Mouse (Mus musculus) heart, postnatal 25 days (tissue): ENCODE measurements around the gene Slc25a10. TPM values are rescaled to one million over a fixed set of nuclear protein-coding genes. Genes with fewer than 3 reads are reported as not detected.
"Not testable (repeated sequence)": the region's sequence is repeated elsewhere in the genome, so short reads cannot be mapped to it uniquely, and the experiment has no call there.

Experiments used
- DNase-seq: peaks from one replicate; pipeline ENCODE4 v3.0.0; 2022; ENCODE audit warnings: low spot score
- intact Hi-C: fragments of 180-260 bp; cut with DNase I; formaldehyde crosslinking; loops from one replicate; pipeline ENCODE4 v1.15.1; 2025
- total RNA-seq, 2 experiments: library from RNA; stranded (reverse); gene quantifications; 2 replicates each; pipeline ENCODE4 v1.2.3; 2021

The Slc25a10 gene
- total RNA-seq, 2 experiments from 2014 or later: 13.1 to 14.8 TPM

- no peak for DNase-seq
- intact Hi-C loops: loop anchor here (2.0 kb wide), 1 partner anchor 19 kb away; no protein-coding TSS in a partner anchor
These were observed 16.1 kb downstream of the Slc25a10 start for GRCm38 (mm10) chr11:120507611-120508289.

DNA sequence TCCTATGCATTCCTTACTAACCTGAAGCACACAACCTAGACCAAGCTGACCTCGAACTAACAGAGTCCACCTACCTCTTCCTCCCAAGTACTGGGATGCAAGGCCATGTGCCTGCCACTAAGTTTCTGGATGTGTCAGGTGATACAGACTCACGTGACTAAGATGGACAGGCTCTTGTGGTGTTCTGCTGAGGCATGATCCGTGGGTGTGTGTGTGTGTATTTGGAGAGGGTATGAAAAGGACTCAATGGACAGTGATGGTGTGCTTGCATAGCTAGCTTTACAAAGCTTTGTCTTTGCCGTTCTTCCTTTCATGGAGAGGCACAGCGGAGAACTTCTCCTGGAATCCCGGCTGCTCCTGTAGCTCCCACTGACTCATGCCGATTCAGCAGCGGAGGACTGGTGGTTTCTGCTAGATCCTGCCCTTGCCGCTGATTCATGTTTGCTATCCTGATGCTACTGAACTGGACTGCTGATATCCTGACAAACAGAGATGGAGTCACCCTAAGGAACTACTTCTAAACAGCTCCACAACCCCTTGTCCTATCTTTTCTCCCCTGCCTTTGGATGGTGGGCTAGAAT, 16.7 kb downstream of the Slc25a10 start:
- no peak for DNase-seq

GRCm38 (mm10) chr11:120509940-120510339, 18.3 kb downstream of the Slc25a10 start:
- no peak for DNase-seq
- intact Hi-C loops: loop anchor here (2.0 to 10.0 kb wide), 2 partner anchors 21 to 205 kb away; partner anchors contain the start of genes Cenpx and Lrrc45

More for the DNA sequence above, 16.7 kb downstream of the Slc25a10 start:
- intact Hi-C loops: loop anchor here (2.0 kb wide), 1 partner anchor 20 kb away; no protein-coding TSS in a partner anchor

DNA sequence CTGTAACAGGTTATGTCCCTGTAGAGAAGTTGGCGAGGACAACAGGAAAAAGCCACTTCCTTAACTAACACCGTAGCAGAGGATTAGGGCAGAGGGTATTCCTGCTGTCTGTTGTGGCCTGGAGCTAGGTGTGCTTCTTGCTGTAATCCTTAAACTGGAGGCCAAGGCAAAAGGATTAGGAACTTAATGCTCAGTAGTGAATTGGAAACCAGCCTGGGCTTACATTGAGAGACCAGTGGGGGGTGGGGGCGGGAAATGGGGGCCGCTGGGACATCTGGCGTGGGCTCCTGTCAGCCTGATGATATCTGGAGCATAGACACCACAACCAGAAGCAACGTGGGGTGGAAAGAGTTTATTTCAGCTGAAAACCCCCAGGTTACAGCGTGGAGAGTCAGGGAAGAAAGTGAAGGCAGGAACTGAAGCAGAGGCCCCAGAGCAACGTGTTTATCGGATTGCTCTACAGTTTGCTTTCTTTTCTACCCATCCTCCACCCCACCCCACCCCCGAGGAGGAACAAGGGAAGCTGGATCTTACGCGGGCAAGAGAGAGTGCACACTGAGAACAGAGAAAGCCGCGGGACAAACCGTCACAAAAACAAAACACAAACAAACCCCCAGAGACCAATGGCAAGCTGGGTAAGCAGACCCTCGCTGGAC, 18.9 kb downstream of the Slc25a10 start:
- intact Hi-C loops: loop anchor here (10.0 kb wide), 1 partner anchor 204 kb away; the partner anchor contains the start of genes Cenpx and Lrrc45
- no peak for DNase-seq

DNA sequence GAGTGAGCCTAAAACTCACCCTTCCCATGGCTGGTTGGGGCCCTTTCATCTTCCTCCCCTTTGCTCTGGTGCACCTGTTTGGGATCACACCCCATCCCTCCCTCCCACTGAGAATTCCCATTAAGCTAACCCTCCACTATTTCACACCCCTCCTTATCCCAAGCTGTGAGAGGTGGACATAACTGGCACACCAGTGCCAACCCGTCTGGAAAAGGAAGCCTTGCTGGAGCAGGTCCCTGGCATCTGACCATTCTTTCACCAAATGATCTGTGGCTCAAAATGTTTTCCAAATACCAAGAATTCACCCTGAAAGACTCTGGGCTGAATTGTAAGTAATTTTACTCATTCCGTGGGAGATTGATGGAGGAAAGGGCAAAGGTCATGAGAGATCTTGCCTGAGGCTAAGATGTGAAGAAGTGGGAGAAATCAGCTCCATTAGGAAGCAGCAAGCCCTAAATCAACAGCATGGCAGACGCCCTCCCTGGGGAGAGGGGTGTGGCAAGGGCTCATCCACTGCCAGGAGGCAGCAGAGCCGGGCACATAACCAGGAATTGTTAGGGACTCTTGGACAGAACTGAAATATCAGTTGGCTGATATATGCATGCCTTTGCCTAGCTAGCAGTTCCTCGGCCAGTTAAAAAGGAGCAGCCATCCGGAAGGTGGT, 21.3 kb downstream of the Slc25a10 start:
- no peak for DNase-seq
- intact Hi-C loops: loop anchor here (10.0 kb wide), 1 partner anchor 202 kb away; the partner anchor contains the start of genes Cenpx and Lrrc45

DNA sequence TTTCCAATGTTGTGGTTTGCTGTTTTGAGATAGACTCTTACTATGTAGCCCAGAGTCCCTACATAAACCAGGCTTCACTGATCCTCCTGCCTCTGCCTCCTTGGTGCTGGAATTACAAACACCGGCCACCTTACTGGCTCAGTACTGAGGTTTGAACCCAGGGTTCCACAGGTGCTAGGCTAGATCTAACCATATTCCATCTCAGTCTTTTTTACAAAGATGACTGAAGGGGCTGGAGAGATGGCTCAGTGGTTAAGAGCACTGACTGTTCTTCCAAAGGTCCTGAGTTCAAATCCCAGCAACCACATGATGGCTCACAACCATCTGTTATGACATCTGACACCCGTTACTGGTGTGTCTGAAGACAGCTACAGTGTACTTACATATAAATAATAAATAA, 22.6 kb downstream of the Slc25a10 start:
- intact Hi-C loops: loop anchor here (2.0 to 10.0 kb wide), 2 partner anchors 99 to 201 kb away; partner anchors contain the start of genes Cenpx and Lrrc45
- not testable (repeated sequence) for DNase-seq

- DNase-seq: peak; percentile 71
- intact Hi-C loops: loop anchor here (2.0 to 10.0 kb wide), 3 partner anchors 61 to 199 kb away; partner anchors contain the start of genes Cenpx and Lrrc45
These were observed 24.0 kb downstream of the Slc25a10 start for GRCm38 (mm10) chr11:120515611-120516010.

GRCm38 (mm10) chr11:120517147-120517546, 25.5 kb downstream of the Slc25a10 start:
- intact Hi-C loops: loop anchor here (2.0 to 10.0 kb wide), 2 partner anchors 60 to 198 kb away; partner anchors contain the start of genes Cenpx and Lrrc45
- DNase-seq: no peak

GRCm38 (mm10) chr11:120518027-120518426, 26.4 kb downstream of the Slc25a10 start:
- intact Hi-C loops: loop anchor here (10.0 kb wide), 1 partner anchor 197 kb away; the partner anchor contains the start of genes Cenpx and Lrrc45
- DNase-seq: peak; percentile 64

GRCm38 (mm10) chr11:120518558-120518957, 26.9 kb downstream of the Slc25a10 start:
- intact Hi-C loops: loop anchor here (10.0 kb wide), 1 partner anchor 196 kb away; the partner anchor contains the start of genes Cenpx and Lrrc45
- no peak for DNase-seq

DNA sequence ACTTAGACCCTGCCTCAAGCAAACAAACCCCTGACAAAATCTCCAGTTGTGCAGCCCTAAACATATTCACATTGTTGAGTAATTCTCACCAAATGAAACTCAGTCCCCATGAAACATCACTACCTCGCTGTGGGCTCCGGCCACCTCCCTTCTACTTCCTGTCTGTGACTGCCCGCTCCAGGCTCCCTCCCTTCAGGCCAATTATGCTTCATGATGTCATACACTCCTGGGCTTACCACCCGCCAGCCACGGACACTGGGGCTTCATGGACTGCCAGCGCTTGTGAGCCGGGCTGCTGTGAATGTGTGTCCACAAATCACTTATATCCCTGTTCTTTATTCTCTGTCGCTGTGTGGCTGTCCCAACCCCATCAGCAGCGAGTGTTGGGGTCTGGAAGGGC, 28.1 kb downstream of the Slc25a10 start:
- peak; percentile 72 for DNase-seq
- intact Hi-C loops: loop anchor here (10.0 kb wide), 1 partner anchor 195 kb away; the partner anchor contains the start of genes Cenpx and Lrrc45

GRCm38 (mm10) chr11:120520498-120520897, 28.9 kb downstream of the Slc25a10 start:
- no peak for DNase-seq
- intact Hi-C loops: no loop called here

DNA sequence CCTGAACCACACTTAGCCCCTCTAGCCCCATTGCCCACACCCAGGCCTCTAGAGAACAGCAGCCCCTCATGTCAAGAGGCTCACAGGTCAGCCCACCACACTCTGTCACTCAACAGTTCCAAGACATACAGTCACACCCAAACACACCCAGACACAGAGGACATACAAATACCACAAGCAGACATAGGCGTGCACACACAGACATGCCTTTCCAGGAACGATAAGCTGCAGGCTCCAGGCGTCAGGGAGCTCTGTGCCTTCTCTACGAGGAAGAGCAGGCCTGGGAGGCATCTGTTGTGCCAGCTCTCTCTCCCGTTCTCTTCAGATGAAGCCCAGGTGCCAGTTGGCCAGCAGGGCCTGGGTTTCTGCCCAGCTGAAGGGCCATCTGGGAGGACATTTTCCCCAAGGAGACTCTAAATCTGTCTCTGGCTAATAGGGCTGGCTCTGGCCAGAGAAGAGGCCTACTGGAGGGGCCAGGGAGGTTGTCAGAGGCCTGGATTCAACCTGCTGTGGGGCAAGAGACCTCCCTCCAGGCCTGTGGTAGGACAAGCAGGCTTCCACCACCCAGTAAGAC, 29.4 kb downstream of the Slc25a10 start:
- intact Hi-C loops: loop anchor here (1.0 kb wide), 1 partner anchor 17 kb away; no protein-coding TSS in a partner anchor
- DNase-seq: peak; percentile 38

- intact Hi-C loops: no loop called here
- no peak for DNase-seq
These were observed 30.9 kb downstream of the Slc25a10 start for GRCm38 (mm10) chr11:120522581-120522980.

GRCm38 (mm10) chr11:120525959-120526358, 34.3 kb downstream of the Slc25a10 start:
- intact Hi-C loops: no loop called here
- no peak for DNase-seq

DNA sequence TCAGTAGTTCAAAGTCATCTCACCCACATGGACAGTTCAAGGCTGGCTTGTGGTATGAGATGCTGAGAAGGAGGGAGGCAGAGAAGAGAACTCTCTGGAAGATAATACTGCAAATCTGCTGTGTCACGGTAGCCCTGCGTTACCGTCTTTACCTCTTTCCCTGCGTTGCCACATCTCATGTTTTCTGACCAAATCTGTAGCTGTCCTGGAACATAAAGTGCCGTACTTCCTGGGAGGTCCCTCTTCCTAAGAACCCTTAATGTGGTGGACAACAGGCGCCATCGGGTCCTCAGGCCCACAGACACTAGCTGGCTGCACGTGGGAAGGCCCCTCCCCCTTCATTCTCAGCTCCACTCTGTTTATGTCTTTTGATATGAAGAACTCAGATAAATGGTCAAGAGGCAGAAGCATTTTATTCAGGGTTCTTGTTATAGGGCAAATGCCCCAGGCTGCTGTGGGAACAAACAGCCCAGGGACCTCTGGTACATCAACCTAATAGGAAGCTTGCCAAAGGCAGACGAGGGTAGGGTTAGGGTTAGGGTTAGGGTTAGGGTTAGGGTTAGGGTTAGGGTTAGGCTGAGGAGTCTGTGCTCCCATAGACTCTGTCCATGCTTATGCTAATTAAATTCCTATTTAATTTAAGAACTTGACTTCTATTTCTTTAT, 36.2 kb downstream of the Slc25a10 start:
- intact Hi-C loops: no loop called here
- no peak for DNase-seq

GRCm38 (mm10) chr11:120528903-120529302, 37.3 kb downstream of the Slc25a10 start:
- DNase-seq: no peak
- intact Hi-C loops: no loop called here

- intact Hi-C loops: no loop called here
- no peak for DNase-seq
These were observed 38.7 kb downstream of the Slc25a10 start, which contains the start of gene Gcgr for GRCm38 (mm10) chr11:120530085-120530964. Gene Gcgr, plus strand, starts transcription at chr11:120530699.
